7 mouse cellular contexts compared by ENCODE assay signal in the genomic region with DNA sequence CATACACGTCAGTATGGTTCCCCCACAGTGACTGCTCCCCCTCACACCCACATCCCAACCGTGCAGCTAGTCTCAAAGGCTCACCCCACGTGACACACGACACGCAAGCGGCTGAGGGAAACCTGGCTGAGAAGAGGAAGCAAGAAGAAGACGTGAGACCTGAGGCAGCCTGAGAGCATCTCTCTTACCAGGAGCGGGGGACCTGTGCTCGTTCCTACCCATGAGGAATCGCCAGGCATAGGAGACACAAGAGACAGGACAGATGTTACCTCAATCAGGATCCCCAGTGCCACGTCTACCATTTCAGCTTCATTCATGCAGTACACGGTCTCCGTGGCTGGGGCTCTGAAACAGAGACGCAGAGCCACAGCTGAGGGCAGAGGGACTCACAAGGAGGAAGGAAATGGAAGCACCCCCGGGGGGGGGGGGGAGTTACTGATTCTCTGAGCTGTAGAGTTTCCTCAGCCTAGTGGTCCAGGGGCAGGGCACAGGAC. TPM values are rescaled to one million over a fixed set of nuclear protein-coding genes. Genes with fewer than 3 reads are reported as not detected.
DNase-seq lines count a peak whose midpoint lies in the region; TF ChIP-seq lines count a peak whose summit lies in the region.

No protein-coding gene starts in this region.

- no peak for TF ChIP-seq CTCF in lung, adult 2 months (IDR thresholded peaks at IDR 0.05; ENCODE audit: insufficient read depth, low read length)
- no peak for TF ChIP-seq CTCF in olfactory bulb, adult 2 months (IDR thresholded peaks at IDR 0.05; ENCODE audit: insufficient read depth, low read depth, low read length)

- TF ChIP-seq POLR2A in lung, adult 2 months (IDR thresholded peaks at IDR 0.05; ENCODE audit: borderline replicate concordance, extremely low read depth, low read depth, low read length): no peak
- TF ChIP-seq POLR2A in olfactory bulb, adult 2 months (IDR thresholded peaks at IDR 0.05; ENCODE audit: insufficient read depth, low read depth, low read length): 0 out of 2 replicates have a peak, but pooled peaks have one; percentile 22

- H3K4me3 ChIP-seq in lung, adult 2 months (replicated peaks; ENCODE audit: extremely low read depth, low read depth, low read length): peak overlapping the region; percentile 37
- no peak overlapping the region for H3K4me3 ChIP-seq in embryonic facial prominence, embryonic 10.5 days
- H3K4me3 ChIP-seq in olfactory bulb, adult 2 months (ENCODE audit: insufficient read depth, low read depth, low read length): no peak overlapping the region

- peak overlapping the region; percentile 30; the same call in 1 of the 2 replicates for H3K27ac ChIP-seq in embryonic facial prominence, embryonic 10.5 days (replicated peaks)
- no peak overlapping the region; the same call in 1 of the 2 replicates for H3K27ac ChIP-seq in olfactory bulb, adult 2 months (ENCODE audit: insufficient read depth, low read depth, low read length)

- 50% methylated on average over 15 of the region's 15 CpGs for whole genome bisulfite sequencing in lung, adult 2 months
- 87% methylated on average over 15 of the region's 15 CpGs for WGBS in embryonic facial prominence, embryonic 10.5 days
- 88% methylated on average over 15 of the region's 15 CpGs for WGBS in olfactory bulb, adult 2 months

- no peaks in the 10 kb centered on the region for H3K27me3 ChIP-seq in embryonic facial prominence, embryonic 10.5 days (replicated peaks; ENCODE audit: low read depth, poor library complexity, severe bottlenecking)

- no peaks in the 10 kb centered on the region for H3K9me3 ChIP-seq in embryonic facial prominence, embryonic 10.5 days

- H3K36me3 ChIP-seq in embryonic facial prominence, embryonic 10.5 days (replicated peaks): peaks cover 52% of the 10 kb centered on the region

- H3K4me1 ChIP-seq in lung, adult 2 months (ENCODE audit: control insufficient read depth, insufficient read depth, low read length): peaks cover 38% of the 10 kb centered on the region
- peaks cover 48% of the 10 kb centered on the region for H3K4me1 ChIP-seq in embryonic facial prominence, embryonic 10.5 days
- H3K4me1 ChIP-seq in olfactory bulb, adult 2 months (ENCODE audit: control insufficient read depth, insufficient read depth, low read length): peaks cover 7% of the 10 kb centered on the region

- peak; percentile 44 for DNase-seq in lung, adult 2 months
- no peak for DNase-seq in lung, postnatal 14 days
- DNase-seq in embryonic facial prominence, embryonic 10.5 days (ENCODE audit: low spot score): peak; percentile 7
- DNase-seq in kidney, postnatal 14 days: peak; percentile 49
- no peak for DNase-seq in cerebellum, postnatal 10 days
- DNase-seq in retina, embryonic 14.5 days (ENCODE audit: low spot score): no peak

RNA-seq across cellular contexts. Expression of a gene that starts 2.5 kb away (rescaled TPM):
- 8.5 and 8.8 TPM in 2 replicates for polyA plus RNA-seq in lung, adult 2 months (2012; rRNA removed)
- 18.9 and 19.2 TPM in 2 replicates for polyA plus RNA-seq in embryonic facial prominence, embryonic 10.5 days (2016; fragmentation: Nextera tagmentation; extraction: Ambion mirVana)
- polyA plus RNA-seq in olfactory bulb, adult 2 months (2012; ENCODE audit: insufficient read depth, insufficient read length, low replicate concordance, missing spikeins): not detected in 2 replicates

RNA-seq across cellular contexts. Expression of a gene that starts 12.4 kb away (rescaled TPM):
- 71.8 and 74.8 TPM in 2 replicates for polyA plus RNA-seq in lung, adult 2 months (2012; rRNA removed)
- polyA plus RNA-seq in embryonic facial prominence, embryonic 10.5 days (2016; fragmentation: Nextera tagmentation; extraction: Ambion mirVana): 1.8 and 1.9 TPM in 2 replicates
- polyA plus RNA-seq in olfactory bulb, adult 2 months (2012; ENCODE audit: insufficient read depth, insufficient read length, low replicate concordance, missing spikeins): not detected in 2 replicates

RNA-seq across cellular contexts. Expression of a gene that starts 35.4 kb away (rescaled TPM):
- 25.4 and 30.4 TPM in 2 replicates for polyA plus RNA-seq in lung, adult 2 months (2012; rRNA removed)
- 11.9 and 13.2 TPM in 2 replicates for polyA plus RNA-seq in embryonic facial prominence, embryonic 10.5 days (2016; fragmentation: Nextera tagmentation; extraction: Ambion mirVana)
- not detected in 2 replicates for polyA plus RNA-seq in olfactory bulb, adult 2 months (2012; ENCODE audit: insufficient read depth, insufficient read length, low replicate concordance, missing spikeins)

RNA-seq across cellular contexts. Expression of a gene that starts 44.6 kb away (rescaled TPM):
- not detected in 2 replicates for polyA plus RNA-seq in lung, adult 2 months (2012; rRNA removed)
- polyA plus RNA-seq in embryonic facial prominence, embryonic 10.5 days (2016; fragmentation: Nextera tagmentation; extraction: Ambion mirVana): 0.12 TPM in 1 of 2 replicates, not detected in the other
- polyA plus RNA-seq in olfactory bulb, adult 2 months (2012; ENCODE audit: insufficient read depth, insufficient read length, low replicate concordance, missing spikeins): not detected in 2 replicates

Comparison
In these comparisons a context has a peak if more than half of its experiments do, and no peak if none do; other contexts are left out.
1. DNase-seq: peak in lung, adult 2 months (single experiment), embryonic facial prominence, embryonic 10.5 days (single experiment) and kidney, postnatal 14 days (single experiment); none in lung, postnatal 14 days (single experiment), cerebellum, postnatal 10 days (0 of 2) and retina, embryonic 14.5 days (single experiment).
2. RNA of a gene that starts 12.4 kb away (polyA plus RNA-seq): 71.8 to 74.8 TPM in lung, adult 2 months; 1.8 to 1.9 TPM in embryonic facial prominence, embryonic 10.5 days and not detected in olfactory bulb, adult 2 months; every median in the first group is over 10 times any median in the second.